Mouse (Mus musculus): ENCODE data around the gene Lrrc25.
"Not testable (repeated sequence)": the region's sequence is repeated elsewhere in the genome, so short reads cannot be mapped to it uniquely, and the experiment has no call there.

The Lrrc25 gene

DNA sequence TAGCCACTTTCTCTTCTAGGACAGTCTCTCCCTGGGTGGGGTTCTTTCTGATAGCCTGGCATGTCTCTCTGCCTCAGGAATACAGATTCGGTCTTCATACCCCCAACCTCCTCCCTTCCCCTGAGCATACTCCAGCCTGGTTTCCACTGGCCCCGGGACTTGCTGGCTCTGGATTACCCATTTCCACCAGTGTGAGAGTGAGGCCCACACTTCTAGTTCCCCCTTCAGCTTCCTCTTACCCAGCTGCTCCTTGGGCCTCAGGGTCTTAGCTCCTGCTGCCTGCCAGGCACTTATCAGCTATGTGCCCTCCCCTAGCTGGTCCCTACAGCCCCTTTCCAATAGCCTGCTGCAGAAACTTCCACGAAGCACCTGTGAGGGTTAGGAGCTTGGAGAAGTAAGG lies at the start of gene Lrrc25:
Gene Lrrc25, plus strand, starts transcription at position 262 of the 400 bp plus-strand sequence.
- peak; percentile 43 for DNase-seq

DNA sequence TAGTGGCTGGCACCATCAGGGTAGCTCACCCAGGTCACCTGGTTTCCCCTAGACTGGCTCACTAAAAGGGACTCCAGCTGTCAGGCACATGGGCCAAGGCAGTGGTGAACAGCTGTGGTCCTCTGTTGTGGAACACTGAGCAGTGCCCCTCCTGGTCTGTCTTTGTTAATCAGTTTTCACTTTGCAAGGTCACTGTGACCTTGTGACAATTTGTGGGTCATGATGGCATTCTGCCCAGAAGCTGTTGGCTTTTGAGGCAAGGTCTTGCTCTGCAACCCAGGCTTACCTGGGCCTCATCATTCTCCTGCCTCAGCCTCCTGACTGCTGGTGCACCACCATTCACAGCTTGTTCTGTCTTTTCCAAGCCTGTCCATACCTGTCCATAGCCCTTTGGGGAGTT lies 45.6 kb upstream of the Lrrc25 start:
- no peak for DNase-seq

DNA sequence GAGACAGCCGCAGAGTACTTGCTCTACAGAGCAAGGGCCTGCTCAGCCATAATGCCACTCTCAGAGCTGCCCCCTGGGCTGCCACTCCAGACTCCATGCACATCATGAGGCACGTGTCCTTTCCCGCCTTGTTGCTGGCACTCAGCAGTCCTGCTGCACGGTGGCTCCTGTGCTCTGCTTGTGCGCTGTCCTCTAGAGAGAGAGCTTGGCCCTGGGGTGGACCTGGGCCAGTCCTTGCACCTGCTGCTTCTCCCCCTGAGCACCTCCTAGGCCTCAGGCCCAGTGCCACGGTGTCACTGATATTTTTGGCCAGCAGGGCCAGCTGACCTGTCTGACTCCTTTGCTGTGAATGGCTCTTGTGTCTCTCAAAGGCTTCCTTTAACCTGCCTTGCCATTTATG lies 45.0 kb upstream of the Lrrc25 start:
- peak; percentile 54 for DNase-seq

DNA sequence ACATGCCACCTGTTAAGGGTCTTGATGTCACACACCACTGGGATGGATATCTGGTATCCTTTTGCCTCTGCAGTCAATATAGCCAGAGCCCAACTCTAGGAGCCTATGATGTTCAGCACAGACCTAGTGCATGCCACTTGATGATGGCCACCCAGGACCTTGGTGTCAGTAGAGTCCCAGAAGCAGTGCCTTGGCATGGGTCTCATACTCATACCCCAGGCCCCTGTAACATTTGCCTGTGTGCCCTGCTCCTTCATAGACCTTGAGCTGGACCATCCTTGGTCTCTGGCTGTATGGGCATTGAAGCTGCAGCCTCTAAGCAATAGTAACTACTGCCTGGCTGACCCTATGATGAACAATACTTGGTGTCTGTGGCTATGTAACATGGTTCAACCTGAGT lies 41.7 kb upstream of the Lrrc25 start:
- no peak for DNase-seq

DNA sequence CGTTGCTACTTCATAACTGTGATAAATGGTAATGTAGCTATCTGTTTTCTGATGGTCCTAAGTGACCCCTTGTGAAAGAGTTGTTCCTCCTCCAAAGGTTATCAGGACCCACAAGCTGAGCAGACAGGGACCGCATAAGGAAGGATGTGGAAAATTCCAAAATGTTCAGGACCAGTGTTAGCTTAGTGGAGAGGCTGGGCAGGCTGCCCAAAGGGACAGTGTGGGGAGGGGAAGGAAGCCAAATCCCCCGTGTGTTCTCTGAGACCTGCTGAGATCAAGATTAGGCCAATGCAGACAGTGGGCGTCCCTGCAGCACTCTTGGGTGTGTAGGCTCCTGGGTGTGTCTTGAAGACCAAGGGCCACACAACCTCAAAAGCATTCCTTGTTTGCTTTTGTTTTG lies 41.0 kb upstream of the Lrrc25 start:
- DNase-seq = peak; percentile 74

DNA sequence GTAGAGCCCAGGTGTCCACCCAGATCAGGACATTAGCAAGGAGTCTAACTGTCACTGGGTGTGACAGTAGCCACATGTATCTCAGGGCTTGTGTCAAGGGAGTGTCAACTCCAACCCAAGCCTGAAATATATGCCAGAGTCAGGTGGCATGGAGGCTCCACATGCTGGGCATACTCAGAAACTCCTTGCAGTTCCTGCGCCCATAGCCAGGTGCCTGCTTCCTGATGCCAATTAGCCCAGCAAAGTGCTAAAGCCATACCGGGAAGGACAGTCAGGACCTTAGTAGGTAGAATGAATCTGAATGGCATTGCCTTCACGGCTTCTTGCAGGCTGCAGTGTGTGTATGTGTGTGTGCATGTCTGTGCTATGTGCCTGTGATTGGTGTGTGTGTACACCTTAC lies 38.7 kb upstream of the Lrrc25 start:
- DNase-seq = no peak

DNA sequence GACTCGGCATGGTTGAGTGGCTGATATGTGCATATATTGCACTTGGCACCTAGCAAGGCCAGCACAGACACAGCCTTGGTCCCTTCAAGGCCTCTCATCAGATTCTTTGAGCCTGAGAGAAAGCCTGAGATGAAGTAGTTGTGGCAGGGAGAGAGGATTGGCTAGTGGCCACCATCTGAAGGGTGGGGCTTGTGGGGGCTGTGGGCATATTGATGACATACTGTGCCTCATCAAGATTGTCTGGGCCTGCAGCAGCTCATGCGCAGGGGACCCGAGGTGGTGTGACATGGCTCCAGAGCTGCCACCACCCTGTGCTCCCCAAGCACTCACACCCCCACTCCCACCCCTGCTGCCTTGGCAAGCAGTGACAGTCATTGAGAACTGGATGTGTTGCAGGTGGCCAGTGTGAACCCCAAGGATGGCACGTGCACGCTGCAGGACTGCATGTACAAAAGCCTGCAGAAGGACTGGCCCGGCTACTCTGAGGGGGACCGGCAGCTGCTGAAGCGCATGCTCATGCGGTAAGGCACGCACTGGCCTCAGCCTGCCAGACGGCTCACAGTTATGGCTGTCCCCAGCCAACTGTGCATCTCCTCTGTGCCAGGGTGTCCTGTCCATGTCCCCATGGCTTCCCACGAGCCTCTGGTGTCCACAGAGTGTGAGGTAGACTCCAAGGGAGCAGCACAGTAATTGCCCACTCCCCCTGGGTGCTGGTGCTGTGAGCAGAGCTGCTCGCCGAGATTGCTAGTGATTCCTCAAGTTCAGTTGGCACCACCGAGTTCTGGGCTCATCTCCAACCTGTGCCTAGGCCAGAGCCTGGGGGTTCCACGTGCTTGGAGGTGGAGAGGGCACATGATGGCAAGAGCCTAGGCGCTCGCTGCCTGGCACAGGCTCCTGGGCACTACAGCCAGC lies 32.2 kb upstream of the Lrrc25 start:
- DNase-seq = no peak

DNA sequence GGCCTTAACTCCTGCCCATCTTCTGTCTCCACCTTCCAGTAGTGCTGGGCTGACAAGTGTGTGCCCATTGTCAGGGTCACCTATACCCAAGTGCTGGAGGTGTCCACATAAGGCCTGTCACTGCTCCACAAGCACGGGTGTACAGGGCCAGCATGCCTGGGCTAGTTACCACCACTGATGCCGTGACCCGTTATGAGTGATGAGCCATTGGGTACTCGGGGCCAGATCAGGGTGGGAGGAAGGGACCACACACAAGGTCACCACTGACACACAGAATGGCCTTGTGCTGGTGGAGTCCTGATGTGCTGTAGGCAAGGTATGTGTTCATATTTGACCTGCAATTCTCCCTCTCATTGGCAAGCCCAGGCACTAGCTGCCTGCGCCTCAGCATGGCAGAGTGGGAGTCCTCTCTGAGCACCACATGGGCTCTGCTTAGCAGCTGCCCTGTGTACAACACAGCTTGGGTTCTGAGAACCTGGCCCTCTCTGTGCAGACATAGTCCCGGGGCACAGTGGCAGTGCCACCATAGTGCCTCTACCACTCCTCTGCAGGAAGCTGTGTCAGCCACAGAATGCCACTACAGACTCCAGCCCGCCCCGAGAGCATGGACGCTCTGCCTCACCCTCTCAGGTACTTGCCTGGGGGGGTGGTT lies 31.2 kb upstream of the Lrrc25 start:
- DNase-seq = no peak

DNA sequence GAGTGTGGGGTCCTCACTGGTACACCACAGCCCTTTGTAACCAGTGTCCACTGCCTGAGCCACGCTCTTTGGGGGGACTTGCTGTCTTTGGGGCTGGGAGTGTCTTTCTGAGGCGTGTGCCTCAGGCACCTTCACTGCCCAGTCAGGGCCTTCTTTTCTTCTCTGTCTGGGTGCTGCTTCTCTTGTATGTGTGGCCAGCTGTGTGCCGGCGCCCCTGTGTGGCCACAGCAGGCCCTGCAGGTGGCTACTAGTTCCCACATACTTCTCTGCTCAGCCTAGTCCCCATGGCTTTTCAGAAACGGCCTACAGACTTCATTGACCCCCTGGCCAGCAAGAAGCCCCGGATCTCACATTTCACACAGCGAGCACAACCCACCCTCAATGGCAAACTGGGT lies 30.7 kb upstream of the Lrrc25 start:
- peak; percentile 86 for DNase-seq

DNA sequence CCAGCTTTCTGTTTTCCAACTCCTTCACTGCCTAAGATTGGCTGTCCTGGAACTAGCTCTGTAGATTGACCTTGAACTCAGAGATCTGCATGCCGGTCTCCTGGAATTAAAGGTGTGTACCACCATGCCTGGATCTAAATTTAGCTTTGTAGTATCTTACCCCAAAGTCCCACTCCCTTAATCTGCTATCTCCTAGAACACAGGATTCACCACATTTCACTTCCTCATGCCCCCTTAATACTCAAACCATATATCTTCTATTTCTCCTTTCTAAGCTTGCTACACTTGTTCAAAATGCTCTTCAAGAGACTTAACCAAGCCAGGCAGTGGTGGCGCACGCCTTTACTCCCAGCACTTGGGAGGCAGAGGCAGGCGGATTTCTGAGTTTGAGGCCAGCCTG lies 28.0 kb upstream of the Lrrc25 start:
- not testable (repeated sequence) for DNase-seq

DNA sequence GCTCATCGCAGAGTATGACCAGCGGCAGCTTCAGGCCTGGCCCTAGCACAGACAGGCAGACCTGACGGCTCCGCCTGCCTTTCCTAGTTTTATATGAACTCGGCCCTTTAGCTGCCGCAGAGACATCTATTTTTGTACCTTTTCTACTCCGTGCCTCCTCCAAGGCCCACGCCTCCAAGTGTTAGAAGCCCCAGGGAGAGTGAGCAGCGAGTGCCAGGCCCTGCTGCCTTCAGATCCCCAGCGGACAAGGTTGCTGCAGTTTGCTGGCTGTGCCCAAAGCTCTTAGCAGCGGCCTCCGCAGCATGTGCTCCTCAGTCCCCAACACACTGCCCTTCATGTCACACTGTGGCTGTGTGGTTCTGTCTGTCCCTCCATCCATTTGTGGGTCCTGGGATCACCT lies 24.4 kb upstream of the Lrrc25 start:
- no peak for DNase-seq

DNA sequence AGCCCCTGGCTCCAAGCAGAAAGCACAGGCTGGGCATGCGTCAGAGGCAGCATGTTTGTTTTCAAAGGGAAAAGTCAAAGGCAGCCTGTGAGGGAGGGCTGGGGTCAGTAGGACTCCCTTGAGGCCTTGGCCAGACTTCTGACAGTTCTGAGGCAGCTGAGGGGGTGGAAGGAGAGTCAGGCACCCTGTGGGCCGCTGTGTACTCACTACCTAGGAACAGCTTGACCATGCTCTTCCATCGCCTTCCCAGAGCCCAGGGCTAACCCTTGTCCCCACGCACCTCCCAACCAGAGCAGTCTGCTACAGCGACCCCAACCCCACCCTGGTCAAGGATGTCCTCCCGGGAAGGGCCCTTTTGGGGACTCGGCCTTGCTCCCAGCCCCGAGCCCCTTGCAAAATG lies 22.8 kb upstream of the Lrrc25 start:
- DNase-seq = peak; percentile 63

DNA sequence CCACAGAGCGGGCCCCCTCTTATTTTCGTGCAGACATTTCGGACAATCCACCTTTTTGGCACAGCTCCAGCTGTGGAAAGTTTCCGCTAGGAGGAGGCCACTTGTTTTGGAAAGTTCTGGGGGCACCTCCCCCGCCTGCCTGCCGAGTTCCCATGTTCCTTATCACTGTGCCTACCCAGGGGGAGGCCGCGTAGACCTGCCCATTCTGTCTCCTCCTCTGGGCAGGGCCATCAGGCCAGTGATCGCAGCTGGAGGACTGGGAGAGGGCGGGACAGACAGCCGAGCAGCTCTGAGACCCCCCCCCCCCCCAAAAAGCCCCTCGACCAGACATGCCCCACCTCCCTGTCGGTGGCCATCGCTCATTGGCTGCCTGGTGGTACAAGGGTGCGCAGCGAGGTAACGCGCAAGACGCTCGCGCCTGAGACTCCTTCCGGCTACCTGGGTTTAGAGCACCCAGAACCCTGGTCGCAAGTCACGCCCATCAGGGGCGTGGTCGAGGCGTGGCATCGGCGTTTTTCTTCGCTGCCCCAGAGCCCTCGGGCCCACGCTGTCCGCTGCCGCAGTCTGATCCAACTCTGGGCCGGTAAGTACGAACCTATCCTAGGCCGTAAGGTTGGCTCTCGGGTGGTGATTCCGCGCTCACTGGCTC lies 21.9 kb upstream of the Lrrc25 start, which contains the start of gene Isyna1:
Gene Isyna1, plus strand, starts transcription at position 413 of the 649 bp plus-strand sequence.
- peak; percentile 94 for DNase-seq

DNA sequence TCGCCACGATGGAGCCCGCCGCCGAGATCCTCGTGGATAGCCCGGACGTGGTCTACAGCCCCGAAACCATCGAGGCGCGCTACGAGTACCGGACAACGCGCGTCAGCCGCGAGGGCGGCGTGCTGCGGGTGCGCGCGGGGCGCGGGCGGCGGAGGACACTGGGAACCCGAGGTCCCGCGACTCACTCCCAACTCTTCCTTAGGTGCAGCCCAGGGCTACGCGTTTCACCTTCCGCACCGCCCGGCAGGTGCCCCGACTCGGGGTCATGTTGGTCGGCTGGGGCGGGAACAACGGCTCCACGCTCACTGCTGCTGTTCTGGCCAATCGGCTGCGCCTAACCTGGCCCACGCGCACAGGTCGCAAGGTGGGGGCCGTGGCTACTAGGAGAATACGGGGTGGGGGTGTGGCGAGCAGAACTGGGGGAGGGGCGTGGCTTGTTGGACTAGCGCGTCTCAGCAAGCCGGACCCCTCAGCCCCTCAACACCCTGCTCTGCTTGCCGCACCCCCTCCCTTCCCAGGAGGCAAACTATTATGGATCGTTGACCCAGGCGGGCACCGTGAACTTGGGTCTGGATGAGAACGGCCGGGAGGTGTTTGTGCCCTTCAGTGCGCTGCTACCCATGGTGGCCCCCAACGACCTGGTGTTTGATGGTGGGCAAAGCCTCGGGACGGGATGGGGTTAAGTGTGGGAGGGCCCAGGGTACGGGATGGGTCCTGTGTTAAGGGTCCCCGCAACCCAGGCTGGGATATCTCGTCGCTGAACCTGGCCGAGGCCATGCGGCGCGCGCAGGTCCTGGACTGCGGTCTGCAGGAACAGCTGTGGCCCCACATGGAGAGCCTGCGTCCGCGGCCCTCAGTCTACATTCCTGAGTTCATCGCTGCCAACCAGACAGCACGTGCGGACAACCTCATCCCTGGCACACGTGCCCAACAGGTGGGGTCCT lies 21.1 kb upstream of the Lrrc25 start:
- peak; percentile 56 for DNase-seq

DNA sequence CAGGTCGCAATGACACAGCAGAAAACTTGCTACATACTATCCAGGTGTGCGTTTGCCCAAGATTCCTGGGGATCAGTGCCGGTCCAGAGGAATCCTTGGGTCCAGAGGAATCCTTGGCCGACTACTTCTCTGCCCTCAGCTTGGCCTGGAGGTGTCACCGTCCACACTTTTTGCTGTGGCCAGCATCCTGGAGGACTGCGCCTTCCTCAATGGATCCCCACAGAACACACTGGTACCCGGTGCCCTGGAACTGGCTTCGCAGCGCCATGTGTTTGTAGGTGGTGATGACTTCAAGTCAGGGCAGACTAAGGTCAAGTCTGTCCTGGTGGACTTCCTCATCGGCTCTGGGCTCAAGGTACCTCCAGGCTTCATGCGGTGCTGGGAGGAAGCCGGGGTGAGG lies 20.1 kb upstream of the Lrrc25 start:
- no peak for DNase-seq

DNA sequence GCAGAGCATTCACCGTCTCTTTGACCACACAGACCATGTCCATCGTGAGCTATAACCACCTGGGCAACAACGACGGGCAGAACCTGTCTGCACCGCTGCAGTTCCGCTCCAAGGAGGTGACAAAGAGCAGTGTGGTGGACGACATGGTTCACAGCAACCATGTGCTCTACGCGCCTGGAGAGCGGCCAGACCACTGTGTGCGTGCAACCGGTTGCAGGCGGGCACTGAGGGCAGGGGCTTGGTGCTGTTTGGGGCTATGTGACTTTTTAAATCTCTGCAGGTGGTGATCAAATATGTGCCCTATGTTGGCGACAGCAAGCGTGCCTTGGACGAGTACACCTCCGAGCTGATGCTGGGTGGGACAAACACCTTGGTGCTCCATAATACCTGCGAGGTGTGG lies 19.7 kb upstream of the Lrrc25 start:
- DNase-seq = no peak

DNA sequence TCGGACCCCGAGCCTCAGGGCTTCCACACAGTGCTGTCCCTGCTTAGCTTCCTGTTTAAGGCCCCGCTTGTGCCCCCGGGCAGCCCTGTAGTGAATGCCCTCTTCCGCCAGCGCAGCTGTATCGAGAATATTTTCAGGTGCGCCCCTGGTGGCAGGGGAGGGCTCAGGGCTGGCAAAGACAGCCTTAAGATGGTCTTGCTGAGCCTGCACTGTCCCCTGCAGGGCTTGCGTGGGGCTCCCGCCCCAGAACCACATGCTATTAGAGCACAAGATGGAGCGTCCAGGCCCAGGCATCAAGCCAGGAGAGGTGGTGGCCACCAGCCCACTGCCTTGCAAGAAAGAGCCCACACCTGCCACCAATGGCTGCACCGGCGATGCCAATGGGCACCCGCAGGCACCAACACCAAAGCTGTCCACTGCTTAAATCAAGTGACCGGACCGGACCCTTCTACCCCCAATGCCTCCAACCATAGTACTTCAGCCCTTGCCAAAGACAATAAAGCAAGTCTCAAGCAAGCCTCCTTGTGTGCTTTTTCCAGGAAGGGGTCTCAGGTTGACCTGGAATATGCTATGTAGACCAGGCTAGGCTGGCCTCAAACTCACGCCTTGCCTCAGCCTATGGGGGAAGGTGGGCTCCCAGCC lies 19.1 kb upstream of the Lrrc25 start:
- DNase-seq = no peak

DNA sequence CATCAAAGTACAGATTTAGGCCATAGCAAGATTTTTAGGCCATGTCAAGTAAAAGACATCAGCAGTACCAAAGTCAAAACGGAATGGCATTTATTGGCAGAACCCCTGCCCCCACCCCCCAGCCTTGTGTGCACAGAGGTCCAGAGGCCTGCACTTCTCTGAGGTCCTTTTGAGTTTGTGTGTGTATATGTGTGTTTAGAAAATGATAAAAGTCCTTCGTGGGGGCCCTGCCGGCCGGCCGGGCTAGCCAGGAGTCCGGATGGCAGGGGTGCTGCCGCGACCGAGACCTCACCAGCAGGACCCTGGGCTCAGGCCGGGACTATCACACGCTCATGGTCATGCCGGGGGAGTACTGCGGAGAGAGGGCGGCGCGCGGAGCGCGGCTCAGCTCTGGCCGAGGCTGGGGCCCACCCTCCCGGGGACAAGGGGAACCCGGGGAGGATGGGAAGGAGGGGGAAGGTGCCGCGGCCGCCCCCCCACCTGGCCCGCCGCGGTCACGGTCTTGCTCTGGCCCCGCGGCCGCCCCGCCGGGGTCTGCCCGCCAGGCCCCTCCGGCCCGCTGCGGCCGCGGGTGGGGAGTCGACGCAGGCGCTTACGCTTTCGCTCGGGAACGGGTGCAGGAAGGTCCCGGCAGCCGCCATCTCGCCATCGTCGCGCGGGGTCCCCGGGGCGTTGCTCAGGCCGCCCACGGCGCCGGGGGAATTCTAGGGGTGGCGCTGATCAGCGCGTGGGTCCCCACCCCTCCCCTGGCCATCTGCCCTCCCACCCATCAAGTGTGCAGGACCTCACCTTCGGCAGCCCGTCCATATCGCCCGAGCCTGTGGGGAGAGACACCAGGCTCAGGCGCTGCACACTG lies 18.3 kb upstream of the Lrrc25 start:
- DNase-seq = no peak

DNA sequence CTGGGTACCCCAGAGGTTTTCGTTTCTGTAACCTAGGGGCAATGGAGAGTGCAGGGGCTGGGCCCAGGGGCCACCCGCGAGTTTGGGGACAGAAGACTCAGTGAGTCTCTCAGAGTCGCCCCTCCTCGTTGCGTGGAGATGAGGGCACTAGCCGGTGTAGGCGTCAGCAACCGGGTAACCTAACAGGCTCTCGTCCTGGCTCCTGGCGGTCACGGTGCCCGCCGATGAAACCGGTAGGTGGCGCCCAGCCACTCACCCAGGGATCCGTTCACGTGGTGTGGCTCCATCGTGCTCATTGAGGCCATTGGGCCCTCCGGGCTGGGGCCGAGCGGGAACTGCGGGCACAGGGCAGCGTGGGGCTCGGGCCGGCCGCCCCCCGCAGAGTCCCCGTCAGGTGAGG lies 17.7 kb upstream of the Lrrc25 start:
- peak; percentile 91 for DNase-seq

DNA sequence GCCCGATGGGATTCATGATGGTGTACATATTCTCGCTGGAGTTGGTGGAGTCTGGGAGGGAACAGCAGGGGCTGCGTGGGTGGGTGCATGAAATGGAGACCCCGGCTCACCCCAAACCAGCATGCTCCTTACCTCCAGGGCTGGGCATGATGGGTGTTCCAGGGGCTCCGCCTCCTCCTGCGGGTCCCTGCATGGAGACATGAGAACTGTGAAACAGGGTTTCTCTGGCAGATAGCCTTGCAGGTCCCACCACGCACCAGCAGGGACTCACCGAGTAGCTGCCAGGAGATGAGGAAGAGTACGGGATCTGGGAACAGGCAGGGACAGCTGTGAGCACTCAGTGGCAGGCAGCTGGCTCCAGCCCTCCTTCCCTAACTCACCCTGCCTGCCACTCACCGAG lies 17.2 kb upstream of the Lrrc25 start:
- DNase-seq = no peak

Data from lung, postnatal 36 days (tissue).